Mouse (Mus musculus) lung, postnatal 14 days (tissue): Measurements from ENCODE around the gene Plekho1.
"Not testable (repeated sequence)": the region's sequence is repeated elsewhere in the genome, so short reads cannot be mapped to it uniquely, and the experiment has no call there.

Source experiments
- DNase-seq: peaks from one replicate; pipeline ENCODE4 v3.0.0; 2021

Plekho1 gene

DNA sequence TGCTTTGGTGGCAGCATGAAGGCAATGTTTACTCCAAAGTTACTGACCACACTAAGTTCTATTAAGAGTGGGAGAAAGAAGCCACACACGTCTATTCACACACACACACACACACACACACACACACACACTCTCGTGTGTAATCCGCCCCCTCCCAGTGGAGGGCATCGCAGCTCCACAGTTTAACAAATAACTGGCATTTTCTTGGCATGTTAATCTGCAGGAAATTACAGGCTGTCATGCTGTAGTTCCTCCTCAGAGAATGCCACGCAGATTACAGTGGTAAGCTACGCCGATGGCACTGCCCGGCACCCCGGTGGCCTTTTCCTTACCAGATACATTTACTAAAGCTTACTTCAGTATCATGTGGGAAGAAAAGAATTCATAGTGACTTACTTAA, 17.5 kb downstream of the Plekho1 start:
- DNase-seq: no peak

DNA sequence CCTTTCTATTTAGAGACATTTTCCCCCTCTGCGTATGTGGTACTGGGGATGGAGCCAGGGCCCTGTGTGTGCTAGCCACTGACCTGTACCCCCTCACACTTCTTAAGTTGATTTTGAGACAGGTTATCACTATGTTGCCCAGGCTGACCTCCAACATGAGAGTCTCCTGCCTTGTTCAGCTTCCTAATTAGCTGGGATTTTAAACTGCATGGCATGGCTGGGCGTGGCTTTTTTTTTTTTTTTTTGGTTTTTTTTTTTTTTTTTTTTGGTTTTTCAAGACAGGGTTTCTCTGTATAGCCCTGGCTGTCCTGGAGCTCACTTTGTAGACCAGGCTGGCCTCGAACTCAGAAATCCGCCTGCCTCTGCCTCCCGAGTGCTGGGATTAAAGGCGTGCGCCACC, 18.2 kb downstream of the Plekho1 start:
- not testable (repeated sequence) for DNase-seq

DNA sequence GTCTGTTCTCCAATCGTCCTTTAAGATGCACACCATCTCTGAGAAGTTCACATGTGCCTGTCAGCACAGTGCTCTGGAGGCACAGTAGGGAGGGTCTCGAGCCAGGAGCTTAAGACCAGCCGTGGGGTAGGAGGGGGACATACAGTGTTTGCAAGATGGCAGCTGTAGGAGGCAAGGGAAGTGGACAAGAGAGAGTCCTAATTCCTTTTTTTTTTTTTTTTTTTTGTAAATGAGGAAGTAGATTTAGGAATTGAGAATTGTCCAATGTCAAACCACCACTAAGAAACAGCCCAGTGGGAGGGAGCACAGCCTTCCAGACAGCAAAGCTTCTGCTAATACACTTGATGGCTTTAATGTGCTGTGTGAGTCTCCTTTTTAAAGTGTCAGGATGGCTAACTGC, 18.7 kb downstream of the Plekho1 start:
- no peak for DNase-seq

DNA sequence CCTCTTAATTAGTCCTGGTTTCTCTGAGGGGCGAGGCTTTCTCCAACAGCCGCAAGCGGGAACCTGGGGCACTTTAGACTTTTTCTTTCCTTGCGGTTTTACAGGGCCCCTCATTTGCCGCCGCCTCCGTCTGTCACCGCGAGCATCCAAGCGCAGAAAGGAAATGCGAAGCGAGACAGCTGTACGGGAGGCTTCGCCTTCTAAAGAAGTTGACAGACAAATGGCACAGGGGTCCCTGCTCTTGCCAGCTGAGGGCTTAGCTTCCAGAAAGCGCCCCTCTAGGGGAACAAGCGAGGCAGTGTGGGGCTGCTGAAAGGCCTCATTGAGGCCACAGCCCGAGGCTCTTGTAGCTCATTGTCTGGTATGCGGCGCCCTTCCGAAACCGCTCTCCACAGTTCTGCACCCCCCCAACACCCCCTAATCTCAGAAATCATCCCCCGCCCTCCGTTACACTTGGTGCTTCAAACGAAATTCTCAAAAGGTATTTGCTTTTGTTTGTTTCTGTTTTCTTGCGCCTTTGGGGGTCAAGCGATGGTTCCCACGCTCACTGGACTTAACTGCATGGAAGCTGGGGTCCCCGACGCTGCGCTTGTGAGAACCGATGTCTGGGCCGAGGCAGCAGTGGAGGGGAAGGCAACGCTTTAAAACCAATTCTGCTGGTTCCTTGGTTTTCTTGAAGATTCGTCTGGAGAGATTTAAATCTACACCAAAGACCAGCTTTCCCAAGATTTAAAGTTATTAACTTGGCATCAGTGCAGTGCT, 22.7 kb downstream of the Plekho1 start:
- peak; percentile 30 for DNase-seq

DNA sequence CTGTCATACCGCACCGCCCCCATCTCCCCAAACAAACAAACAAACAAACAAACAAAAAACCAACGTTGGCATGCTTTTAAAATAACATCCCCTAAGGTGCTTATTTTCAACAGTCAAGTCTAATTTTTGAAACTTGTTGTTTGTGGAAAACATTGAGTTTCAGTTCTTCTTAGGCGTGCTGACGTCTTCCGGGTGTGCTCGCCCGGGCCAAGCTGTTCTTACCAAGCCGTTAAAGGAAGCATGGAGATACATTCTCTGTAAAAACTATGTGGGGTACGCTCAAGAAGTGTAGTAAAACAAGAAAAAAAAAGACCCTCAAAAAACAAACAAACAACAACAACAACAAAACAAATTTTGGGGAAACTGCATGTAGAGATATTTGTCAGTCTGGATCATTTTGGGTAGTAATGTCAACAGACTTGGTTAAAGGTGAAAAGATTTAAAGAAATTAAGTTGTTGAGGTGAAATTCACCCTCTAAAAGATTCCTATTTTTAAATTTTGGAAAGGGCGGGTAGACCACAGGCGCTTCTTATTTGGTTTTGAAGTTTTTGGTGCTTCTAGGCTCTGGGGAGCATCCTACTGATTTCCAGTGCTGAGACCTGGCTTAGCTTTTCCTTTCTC, 23.4 kb downstream of the Plekho1 start:
- DNase-seq: no peak

DNA sequence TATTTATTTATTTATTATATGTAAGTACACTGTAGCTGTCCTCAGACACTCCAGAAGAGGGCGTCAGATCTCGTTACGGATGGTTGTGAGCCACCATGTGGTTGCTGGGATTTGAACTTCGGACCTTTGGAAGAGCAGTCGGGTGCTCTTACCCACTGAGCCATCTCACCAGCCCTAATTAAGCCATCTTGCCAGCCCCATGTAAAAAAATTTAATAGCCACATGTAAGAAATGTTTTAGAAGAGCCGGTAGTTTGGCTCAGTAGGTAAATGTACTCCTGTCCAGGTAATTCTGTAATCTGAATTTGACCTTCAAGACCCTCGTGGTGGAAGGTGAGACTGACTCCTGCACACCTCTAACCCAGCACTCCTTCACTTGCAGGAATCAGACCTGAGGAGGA, 25.1 kb downstream of the Plekho1 start:
- DNase-seq: not testable (repeated sequence)

DNA sequence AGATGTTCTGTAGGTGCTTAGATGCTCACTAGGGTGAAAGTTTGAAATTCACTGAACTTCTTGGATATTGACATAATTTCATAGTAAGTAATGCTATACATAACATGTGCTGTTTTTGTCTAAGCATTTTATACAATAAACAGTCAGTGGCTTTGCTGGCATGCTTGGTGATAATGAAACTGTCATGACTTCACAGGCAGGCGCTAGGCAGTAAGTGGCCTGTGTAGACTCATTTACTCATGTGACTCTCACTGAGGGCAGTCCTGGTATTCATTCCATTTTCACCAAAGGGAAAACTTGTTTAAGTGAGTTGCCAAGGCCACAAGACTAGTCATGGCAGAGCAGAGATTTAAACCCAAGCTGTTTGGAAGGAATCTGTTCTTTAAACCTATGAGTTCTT, 26.5 kb downstream of the Plekho1 start:
- DNase-seq: no peak

DNA sequence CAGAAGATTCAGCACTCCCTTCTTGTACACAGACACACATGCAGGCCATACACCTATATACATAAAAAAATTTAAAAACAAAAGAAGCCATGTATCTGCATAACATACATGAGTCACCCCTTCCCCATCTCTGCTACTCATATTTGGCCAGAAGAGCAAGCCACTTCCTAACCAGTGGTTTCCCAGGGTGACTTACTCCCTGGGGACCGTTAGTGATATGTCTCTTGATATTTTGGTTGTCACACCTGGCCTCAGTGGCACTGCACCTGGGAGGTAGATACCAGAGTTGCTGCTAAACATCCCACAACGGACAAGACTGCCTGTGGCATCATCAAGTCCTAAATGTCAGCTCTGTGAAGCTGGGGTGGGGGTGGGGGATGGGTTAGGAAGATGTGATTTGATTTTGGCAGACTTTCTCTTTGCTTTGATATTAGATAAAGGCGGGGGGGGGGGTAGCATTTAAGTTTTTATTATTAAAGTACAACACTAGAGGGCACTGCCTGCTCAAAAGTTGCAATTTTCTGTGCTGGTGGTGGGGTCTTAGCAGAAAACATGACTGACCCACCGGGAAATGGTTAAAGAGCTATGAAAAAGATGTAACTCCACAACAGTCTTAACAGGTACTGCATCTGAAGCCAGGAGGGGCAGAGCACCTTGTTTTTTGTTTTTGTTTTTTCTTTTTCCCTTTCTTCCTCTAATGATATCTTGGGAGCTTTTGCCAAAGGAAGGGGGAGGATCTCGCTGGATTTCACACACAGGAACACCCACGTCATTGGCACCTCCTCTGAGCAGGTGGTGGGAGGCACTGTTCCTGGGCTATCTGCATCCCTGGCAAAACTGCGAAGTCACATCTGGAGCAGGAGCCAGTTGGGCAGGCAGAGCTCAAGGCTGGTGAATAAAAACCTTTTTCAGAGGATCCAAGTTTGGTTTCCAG, 30.0 kb downstream of the Plekho1 start:
- DNase-seq: peak; percentile 30

DNA sequence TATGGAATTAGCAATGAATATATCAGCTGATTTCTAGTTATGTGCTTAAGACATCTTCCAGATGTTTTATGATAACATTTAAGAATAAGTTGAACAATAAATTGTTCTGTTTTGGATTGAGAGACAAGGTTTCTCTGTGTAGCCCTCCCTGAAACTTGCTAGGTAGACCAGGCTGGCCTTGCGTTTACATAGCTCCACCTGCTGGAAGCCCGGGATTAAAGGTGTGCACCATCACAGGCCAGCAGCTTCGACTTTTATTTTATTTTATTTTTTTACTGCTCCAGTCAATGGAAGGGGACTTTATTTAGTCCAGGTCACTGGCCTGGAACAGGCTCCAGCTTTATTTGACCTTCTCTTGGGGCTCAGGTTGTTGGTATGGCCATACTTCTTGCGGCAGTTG, 32.1 kb downstream of the Plekho1 start:
- DNase-seq: peak; percentile 51

DNA sequence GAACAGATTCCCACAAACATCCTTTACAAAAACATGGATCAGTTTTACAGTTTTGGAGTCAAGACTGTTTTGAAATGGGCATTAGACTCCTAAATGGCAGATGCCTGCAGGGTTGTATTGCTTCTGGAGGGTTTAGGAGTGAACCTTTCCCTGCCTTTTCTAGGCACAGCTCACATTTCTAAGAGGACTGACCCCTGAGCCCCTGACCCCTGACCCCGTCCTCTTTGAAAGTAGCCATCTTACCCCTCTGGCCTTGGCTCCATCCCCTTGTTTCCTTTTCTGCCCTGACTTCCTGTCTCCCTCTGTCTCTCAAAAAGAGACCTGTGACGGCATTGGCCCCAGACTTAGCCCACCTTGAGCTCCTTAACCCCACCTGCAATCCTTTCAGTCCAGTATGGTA, 32.6 kb downstream of the Plekho1 start:
- DNase-seq: no peak

DNA sequence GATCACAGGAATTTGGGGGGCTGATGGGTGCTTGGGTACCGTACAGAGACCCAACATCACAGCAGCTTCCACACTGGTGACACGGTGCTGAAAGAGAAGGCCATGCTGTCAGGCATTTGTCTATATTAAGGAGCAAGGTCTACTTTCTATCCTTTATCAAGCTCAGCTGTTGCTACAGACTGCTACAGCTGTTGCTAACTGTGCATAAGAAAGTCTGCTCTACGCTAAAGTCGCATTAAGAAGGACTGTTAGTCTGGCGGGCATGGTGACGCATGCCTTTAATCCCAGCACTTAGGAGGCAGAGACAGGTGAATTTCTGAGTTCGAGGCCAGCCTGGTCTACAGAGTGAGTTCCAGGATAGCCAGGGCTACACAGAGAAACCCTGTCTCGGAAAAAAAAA, 33.6 kb downstream of the Plekho1 start:
- DNase-seq: not testable (repeated sequence)

DNA sequence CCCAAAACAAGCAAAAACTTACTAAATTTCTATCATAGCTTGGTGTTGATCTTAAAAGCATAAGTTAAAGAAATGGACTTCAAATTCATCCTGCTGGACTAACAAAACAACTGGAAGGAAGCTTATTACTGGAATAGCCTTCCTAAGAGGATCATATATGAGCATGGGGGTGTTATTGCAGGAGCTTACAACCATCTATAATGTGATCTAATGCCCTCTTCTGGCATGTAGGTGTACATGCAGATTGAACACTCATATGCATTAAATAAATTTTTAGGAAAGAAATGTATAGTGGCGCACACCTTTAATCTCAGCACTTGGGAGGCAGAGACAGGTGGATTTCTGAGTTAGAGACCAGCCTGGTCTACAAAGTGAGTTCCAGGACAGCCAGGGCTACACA, 36.0 kb downstream of the Plekho1 start:
- no peak for DNase-seq

DNA sequence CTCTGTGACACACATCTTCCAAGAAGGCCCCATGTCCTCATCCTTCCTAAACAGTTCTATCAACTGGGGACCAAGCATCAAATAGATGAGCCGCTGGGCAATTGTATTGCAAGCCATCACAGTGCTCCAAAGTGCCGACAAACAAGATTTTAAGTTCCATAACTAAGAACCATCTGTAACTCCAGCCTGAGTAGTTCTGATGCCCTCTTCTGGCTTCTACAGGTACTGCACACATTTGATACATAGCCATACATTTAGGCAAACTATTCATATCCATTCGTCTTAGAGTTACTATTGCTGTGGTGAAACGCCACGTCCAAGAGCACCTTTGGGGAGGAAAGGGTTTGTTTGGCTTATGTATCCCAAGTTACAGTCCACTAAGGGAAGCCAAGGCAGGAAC, 36.7 kb downstream of the Plekho1 start:
- DNase-seq: peak; percentile 45

DNA sequence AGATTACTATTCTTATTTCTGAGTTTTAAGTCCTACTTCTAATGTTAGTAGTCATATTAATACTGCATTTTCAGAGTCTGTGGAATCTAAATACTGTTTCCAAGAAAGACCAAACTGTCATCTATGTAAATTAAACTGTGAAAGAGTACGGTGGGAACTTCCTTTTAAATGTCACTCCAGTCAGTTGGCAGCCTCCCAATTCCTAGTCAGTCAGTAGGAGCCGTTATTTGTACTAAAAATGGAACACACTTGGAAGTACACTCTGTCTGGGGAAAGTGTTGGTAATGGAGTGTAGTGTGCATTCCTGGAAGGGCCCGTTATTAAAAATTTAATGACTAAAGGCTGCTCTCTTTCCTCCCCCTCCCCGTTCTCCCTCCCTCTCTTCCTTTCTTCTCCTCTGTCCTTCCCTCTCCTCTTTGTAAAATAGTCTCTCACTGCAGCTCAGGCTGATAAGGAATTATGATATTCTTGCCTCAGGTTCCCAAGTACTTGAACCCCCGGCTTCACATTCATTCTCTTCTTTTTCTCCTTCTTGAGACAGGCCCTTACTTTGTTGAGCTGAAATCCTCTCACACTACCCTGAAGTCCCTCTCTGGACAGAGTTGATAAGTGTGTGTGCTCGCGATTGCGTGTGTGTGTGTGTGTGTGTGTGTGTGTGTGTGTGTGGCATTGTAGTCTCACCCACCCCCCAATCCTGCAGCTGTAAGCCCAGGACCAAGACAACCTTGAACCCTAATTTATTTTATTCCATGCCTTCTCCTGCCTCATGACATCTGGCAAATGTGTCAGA, 38.2 kb downstream of the Plekho1 start:
- DNase-seq: peak; percentile 75

DNA sequence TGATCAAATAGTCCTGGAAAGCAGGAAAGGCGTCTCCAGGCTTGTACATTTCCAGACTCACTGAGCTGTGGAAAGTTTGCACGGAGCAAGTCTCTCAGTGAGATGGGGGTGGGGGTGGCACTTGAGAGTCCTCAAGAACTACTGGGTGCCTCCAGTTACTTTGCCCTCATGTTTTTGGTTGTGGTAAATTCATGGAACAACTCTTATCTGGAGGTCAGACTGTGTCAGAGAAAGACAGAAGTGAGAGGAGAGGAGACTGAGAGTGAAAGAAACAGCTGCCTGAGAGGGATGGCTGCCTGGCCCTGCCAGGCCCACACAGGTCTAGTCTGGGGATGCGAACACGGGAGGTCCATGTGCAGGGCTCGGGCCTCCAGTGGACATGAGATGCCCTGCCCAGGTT, 40.5 kb downstream of the Plekho1 start:
- DNase-seq: no peak

DNA sequence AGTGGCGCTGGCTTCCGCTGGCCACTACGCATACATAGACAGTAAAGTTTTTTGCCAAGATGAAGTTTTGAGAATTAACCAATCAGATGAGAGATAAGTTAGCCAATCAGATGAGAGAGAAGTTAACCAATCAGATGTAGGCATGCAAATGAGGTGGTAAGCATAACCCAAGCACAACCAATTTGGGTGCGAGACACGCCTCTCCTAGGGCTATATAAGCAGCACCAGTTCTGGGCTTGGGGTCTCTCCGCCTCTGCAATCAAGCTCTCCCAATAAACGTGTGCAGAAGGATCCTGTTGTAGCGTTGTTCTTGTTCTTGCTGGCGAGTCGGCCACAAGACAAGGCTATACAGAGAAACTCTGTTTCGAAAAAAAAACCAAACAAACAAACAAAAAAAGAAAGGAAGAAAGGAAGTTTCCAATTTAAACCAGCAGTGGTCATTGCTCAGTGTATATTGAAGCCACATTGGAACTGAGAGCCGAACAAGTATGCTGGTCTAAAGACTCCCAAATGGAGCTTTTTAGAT, 41.1 kb downstream of the Plekho1 start:
- not testable (repeated sequence) for DNase-seq

DNA sequence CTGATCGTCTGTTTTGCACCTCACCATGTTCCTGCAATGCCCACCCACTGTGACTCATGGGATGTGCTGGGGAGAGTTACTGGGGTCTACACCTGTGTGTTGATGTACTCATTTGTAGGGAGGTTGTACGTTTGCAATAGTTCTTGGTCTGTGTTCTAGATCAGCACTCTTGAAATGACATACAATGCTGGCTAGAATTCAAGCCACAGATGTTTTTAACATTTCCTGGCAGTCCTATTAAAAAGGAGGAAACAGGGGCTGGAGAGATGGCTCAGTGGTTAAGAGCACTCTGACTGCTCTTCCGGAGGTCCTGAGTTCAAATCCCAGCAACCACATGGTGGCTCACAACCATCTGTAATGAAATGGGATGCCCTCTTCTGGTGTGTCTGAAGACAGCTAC, 42.3 kb downstream of the Plekho1 start:
- DNase-seq: no peak

DNA sequence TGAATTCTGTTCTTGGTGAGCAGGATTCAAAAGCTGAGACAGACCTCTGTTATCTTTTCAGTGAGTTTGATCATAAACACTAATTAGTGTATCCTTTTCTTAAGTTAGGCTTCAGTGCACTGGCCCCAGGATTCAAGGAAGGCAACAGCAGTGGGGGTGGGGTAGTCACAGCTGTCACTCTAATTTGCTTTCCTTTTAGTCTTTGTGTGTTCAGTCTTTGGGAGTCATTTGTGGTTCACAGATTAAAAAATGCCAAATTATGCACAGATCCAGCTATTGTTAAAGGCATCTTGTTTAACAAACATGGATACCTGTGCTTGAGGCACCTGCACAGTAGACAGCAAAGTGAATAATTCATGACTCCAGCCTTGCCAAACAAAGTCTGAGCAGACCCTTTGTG, 42.8 kb downstream of the Plekho1 start:
- DNase-seq: no peak

DNA sequence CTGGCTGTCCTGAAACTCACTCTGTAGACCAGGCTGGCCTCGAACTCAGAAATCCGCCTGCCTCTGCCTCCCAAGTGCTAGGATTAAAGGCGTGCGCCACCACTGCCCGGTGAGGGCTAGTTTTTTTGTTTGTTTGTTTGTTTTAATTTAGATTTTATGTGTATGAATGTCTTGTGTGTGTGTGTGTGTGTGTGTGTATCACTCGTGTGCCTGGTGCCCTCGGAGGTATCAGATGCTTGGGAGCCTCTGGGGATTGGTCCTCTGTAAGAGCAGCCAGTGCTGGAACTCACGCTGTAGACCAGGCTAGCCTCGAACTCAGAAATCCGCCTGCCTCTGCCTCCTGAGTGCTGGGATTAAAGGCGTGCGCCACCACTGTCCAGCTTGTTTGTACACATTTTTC, 44.2 kb downstream of the Plekho1 start:
- not testable (repeated sequence) for DNase-seq

DNA sequence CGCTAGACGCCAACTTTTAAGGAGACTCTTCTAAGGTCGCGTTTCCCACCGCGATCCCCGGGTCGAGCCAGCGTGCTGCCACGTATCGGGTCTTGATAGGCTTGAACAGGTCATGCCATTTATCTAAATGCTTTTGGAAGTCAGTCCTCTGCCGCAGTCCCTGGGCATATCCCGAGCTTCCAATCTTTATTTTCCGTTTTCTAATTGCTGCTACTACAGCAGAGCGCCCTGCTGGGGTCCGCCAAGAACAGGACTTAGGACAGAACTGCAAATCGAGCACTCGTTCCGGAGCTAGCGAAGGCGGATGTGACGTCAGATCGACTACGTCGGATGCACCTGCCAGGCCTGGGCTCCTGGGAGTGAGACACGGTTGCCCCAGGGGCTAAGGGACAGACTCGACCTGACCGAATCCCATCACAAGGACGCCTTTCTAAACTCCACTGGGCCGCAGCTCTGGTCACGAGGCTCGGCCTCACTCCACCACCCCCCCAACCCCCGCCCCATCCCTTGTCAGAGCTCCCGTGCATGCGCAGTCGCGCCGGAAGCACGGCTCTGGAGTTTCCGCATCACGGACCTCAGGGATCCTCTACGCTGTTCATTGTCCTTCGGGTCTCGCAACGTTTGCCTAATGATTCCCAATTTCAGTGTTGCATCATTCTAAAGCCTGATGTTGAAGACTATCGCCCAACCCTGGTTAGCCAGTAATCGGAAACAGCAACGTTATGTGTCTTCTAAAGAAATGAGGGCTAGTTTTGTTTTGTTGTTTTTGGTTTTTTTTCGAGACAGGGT, 44.8 kb downstream of the Plekho1 start:
- peak; percentile 91 for DNase-seq

DNA sequence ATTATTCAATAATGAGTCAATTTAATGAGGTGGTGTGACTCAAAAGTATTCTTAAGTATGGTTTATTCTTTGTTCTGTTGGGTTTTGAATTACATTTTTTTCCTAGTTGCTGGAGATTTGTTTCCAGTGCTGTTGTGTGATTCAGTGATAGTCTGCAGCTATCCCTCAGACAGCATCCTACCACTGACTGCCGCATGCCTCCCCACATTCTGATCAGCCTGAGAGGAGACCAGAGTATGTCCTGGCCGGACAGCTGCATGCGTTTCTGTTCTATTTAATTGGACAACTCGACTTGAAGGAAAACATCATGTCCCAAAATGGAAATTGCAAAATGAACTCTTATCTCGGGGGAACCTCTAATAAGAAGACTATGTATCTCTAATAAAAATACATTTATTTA, 47.5 kb downstream of the Plekho1 start:
- no peak for DNase-seq
